Comparison of ENCODE assay signal across 14 mouse cellular contexts in the genomic region with DNA sequence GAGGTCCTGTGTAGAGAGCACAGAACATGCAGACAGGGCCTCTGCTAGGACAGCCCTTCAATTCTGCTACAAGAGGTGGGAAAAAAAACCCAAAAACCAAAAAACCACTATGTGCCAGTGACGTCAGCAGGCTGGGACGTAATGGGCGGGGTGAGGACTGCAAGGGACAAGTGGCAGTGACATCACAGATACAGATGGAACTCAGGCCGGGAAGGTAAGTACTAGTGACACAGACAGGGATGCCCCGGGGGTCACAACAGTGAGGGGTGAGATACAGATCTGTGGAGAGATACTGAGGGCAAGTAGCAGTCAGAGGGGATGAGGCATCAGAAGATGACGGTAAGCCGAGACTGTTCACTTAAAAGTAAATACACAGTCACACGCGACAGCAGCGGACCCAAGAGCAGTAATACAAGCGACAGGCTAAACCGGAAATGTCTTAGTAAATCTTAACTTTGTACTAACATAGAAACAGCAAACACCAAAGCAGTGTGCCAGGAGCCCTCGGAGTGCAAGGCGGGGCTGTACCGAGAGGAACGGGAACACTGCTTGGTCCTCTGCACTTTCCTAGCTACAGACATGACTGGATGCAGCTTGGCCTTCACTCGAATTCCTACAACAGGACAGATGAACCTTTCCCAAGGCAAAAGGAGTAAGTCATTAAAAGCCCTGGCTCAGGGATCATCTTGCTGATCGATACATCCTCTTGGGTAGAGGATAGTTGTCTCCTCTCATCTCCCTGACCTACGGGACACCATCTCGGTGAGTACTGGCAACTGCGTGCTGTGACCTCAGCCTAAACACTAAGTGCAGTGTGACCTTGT. TPM values are rescaled to one million over a fixed set of nuclear protein-coding genes. Genes with fewer than 3 reads are reported as not detected.
A peak's percentile ranks its signal among the peaks of the same experiment; 100 is the strongest.
DNase-seq lines count a peak whose midpoint lies in the region; ATAC-seq lines count a peak whose summit lies in the region.
"Had no signal": no experiment of that assay in that cellular context is flagged by ENCODE, and none has a peak within 500 bp of the region (broad histone marks: within the 10 kb centered on the region; RNA-seq: fewer than 3 reads in every experiment).

No protein-coding gene starts in this region.

- peaks cover 13% of the 10 kb centered on the region for H3K4me1 ChIP-seq in hindbrain, embryonic 12.5 days
- peaks cover 20% of the 10 kb centered on the region for H3K4me1 ChIP-seq in hindbrain, embryonic 13.5 days (replicated peaks)
- H3K4me1 ChIP-seq in heart, embryonic 15.5 days (replicated peaks), result peaks cover 59% of the 10 kb centered on the region

- peak; percentile 48 to 49 for DNase-seq in kidney, postnatal 36 days
- DNase-seq in naive thymus-derived CD4-positive, alpha-beta T cell, adult 2 months (ENCODE audit: low read depth), result peak; percentile 83
- DNase-seq in ovary, postnatal 36 days (ENCODE audit: low spot score), result no peak
- no peak for DNase-seq in thymus, postnatal 14 days
- DNase-seq: cerebellum, adult 8-10 months; midbrain, embryonic 14.5 days; thymus, postnatal 36 days had no signal

- no peak overlapping the region for H3K4me3 ChIP-seq in hindbrain, embryonic 12.5 days
- no peak overlapping the region for H3K4me3 ChIP-seq in hindbrain, embryonic 13.5 days
- H3K4me3 ChIP-seq in heart, embryonic 15.5 days, result no peak overlapping the region
- H3K4me3 ChIP-seq: embryonic facial prominence, embryonic 13.5 days; forebrain, embryonic 13.5 days; liver, embryonic 12.5 days had no signal

- H3K27ac ChIP-seq in hindbrain, embryonic 12.5 days, result peak overlapping the region; percentile 17; the same call in 1 of the 2 replicates
- H3K27ac ChIP-seq in hindbrain, embryonic 13.5 days, result no peak overlapping the region
- peak overlapping the region; percentile 72 for H3K27ac ChIP-seq in heart, embryonic 15.5 days
- H3K27ac ChIP-seq: embryonic facial prominence, embryonic 13.5 days; forebrain, embryonic 13.5 days had no signal

- no peak overlapping the region for H3K9ac ChIP-seq in hindbrain, embryonic 12.5 days
- H3K9ac ChIP-seq in hindbrain, embryonic 13.5 days, result no peak overlapping the region
- H3K9ac ChIP-seq in heart, embryonic 15.5 days, result no peak overlapping the region
- H3K9ac ChIP-seq: embryonic facial prominence, embryonic 13.5 days; forebrain, embryonic 13.5 days; liver, embryonic 12.5 days had no signal

- no peak overlapping the region for H3K4me2 ChIP-seq in hindbrain, embryonic 12.5 days (replicated peaks)
- H3K4me2 ChIP-seq in hindbrain, embryonic 13.5 days, result no peak overlapping the region
- H3K4me2 ChIP-seq in heart, embryonic 15.5 days, result no peak overlapping the region
- H3K4me2 ChIP-seq: embryonic facial prominence, embryonic 13.5 days; forebrain, embryonic 13.5 days; liver, embryonic 12.5 days had no signal

- no peak for ATAC-seq in hindbrain, embryonic 12.5 days (ENCODE audit: low FRiP score)
- no peak for ATAC-seq in hindbrain, embryonic 13.5 days (ENCODE audit: low FRiP score)
- no peak for ATAC-seq in heart, embryonic 15.5 days (replicated peaks; ENCODE audit: insufficient number of reproducible peaks, insufficient read depth, low FRiP score, low read depth)
- ATAC-seq in megakaryocyte, adult 5-6 weeks (ENCODE audit: poor library complexity, severe bottlenecking), result no peak
- ATAC-seq: forebrain, embryonic 13.5 days; liver, embryonic 12.5 days had no signal

- H3K27me3 ChIP-seq in hindbrain, embryonic 12.5 days, result no peaks in the 10 kb centered on the region
- no peaks in the 10 kb centered on the region for H3K27me3 ChIP-seq in hindbrain, embryonic 13.5 days
- no peaks in the 10 kb centered on the region for H3K27me3 ChIP-seq in heart, embryonic 15.5 days
- H3K27me3 ChIP-seq: embryonic facial prominence, embryonic 13.5 days; forebrain, embryonic 13.5 days; liver, embryonic 12.5 days had no signal

- H3K9me3 ChIP-seq in hindbrain, embryonic 12.5 days (replicated peaks), result no peaks in the 10 kb centered on the region
- no peaks in the 10 kb centered on the region for H3K9me3 ChIP-seq in hindbrain, embryonic 13.5 days
- H3K9me3 ChIP-seq in heart, embryonic 15.5 days (replicated peaks), result no peaks in the 10 kb centered on the region
- H3K9me3 ChIP-seq: embryonic facial prominence, embryonic 13.5 days; forebrain, embryonic 13.5 days; liver, embryonic 12.5 days had no signal

- WGBS in hindbrain, embryonic 12.5 days, result 88% methylated on average over 21 of the region's 21 CpGs
- 90% methylated on average over 21 of the region's 21 CpGs for WGBS in hindbrain, embryonic 13.5 days
- WGBS in heart, embryonic 15.5 days, result 73% methylated on average over 21 of the region's 21 CpGs

- H3K36me3 ChIP-seq in hindbrain, embryonic 12.5 days, result peaks cover 29% of the 10 kb centered on the region
- peaks cover 29% of the 10 kb centered on the region for H3K36me3 ChIP-seq in hindbrain, embryonic 13.5 days
- H3K36me3 ChIP-seq in heart, embryonic 15.5 days, result peaks cover 11% of the 10 kb centered on the region; the same call in 1 of the 2 replicates

RNA-seq across cellular contexts. Expression of a gene that starts 24.3 kb away (rescaled TPM):
- 42.1 and 44.2 TPM in 2 replicates for polyA plus RNA-seq in hindbrain, embryonic 12.5 days (2016; fragmentation: Nextera tagmentation; extraction: Ambion mirVana)
- 34.6 and 35.1 TPM in 2 replicates for polyA plus RNA-seq in hindbrain, embryonic 13.5 days (2015; fragmentation: Nextera tagmentation; extraction: Ambion mirVana)
- 29.0 and 36.1 TPM in 2 replicates for polyA plus RNA-seq in heart, embryonic 15.5 days (2015; fragmentation: Nextera tagmentation; extraction: Ambion mirVana)
- 44.2 and 46.2 TPM in 2 replicates for total RNA-seq in megakaryocyte, adult 5-6 weeks (2015)
- 39.2 and 44.9 TPM in 2 replicates for total RNA-seq in megakaryocyte, adult 5-6 weeks (2017)

RNA-seq across cellular contexts. Expression of a gene that starts 48.8 kb away (rescaled TPM):
- 3.9 and 5.4 TPM in 2 replicates for polyA plus RNA-seq in hindbrain, embryonic 12.5 days (2016; fragmentation: Nextera tagmentation; extraction: Ambion mirVana)
- polyA plus RNA-seq in hindbrain, embryonic 13.5 days (2015; fragmentation: Nextera tagmentation; extraction: Ambion mirVana), result 2.1 and 2.5 TPM in 2 replicates
- 5.3 and 7.2 TPM in 2 replicates for polyA plus RNA-seq in heart, embryonic 15.5 days (2015; fragmentation: Nextera tagmentation; extraction: Ambion mirVana)
- 1.4 and 1.8 TPM in 2 replicates for total RNA-seq in megakaryocyte, adult 5-6 weeks (2015)
- 1.1 and 1.3 TPM in 2 replicates for total RNA-seq in megakaryocyte, adult 5-6 weeks (2017)

Comparison
In these comparisons a context has a peak if more than half of its experiments do, and no peak if none do; other contexts are left out.
1. DNase-seq: peak in kidney, postnatal 36 days (2 of 2) and naive thymus-derived CD4-positive, alpha-beta T cell, adult 2 months (single experiment); none in ovary, postnatal 36 days (single experiment) and thymus, postnatal 14 days (single experiment).